Mouse (Mus musculus) thymus, postnatal 14 days (tissue): ENCODE data around the gene C1qa.

Experiments used
- DNase-seq: peaks from one replicate; pipeline ENCODE4 v3.0.0; 2021

Gene C1qa

GRCm38 (mm10) chr4:136855081-136855480, 43.5 kb downstream of the C1qa start:
- DNase-seq = peak; percentile 38

- DNase-seq = no peak
Observed at GRCm38 (mm10) chr4:136852989-136853388, 45.6 kb downstream of the C1qa start.

- no peak for DNase-seq
Observed at GRCm38 (mm10) chr4:136852119-136852518, 46.5 kb downstream of the C1qa start.

- no peak for DNase-seq
Observed at GRCm38 (mm10) chr4:136848565-136848964, 50.0 kb downstream of the C1qa start.

GRCm38 (mm10) chr4:136847166-136847565, 51.4 kb downstream of the C1qa start:
- DNase-seq = no peak
